Comparison of ENCODE assay signal across 22 mouse cellular contexts in the genomic region with DNA sequence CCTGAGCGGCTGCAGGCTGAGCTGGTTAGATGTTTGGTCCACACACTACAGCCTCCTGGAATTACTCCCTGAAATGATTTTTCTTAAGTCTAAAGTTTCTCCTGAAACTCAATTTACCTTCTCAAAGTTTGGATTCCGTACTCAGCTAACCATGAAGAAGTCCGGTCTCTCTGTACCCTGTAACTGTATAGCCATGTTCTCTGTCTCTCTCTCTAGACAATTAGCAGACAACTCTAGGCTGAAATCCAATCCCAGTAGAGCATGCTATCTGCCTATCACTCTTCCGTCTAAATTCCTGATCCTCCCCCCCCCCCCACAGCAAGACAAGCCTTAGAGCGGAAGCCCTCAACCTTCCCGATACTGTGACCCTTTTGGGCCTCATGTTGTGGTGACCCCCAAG. TPM values are rescaled to one million over a fixed set of nuclear protein-coding genes. Genes with fewer than 3 reads are reported as not detected.
DNase-seq lines count a peak whose midpoint lies in the region; ATAC-seq and TF ChIP-seq lines count a peak whose summit lies in the region.
"Had no signal": no experiment of that assay in that cellular context is flagged by ENCODE, and none has a peak within 500 bp of the region (broad histone marks: within the 10 kb centered on the region; RNA-seq: fewer than 3 reads in every experiment).

No protein-coding gene starts in this region.

- no peak overlapping the region for H3K9ac ChIP-seq in kidney, embryonic 14.5 days (ENCODE audit: low read depth, low read length)
- no peak overlapping the region for H3K9ac ChIP-seq in kidney, embryonic 15.5 days
- no peak overlapping the region for H3K9ac ChIP-seq in kidney, embryonic 16.5 days (replicated peaks; ENCODE audit: low read length)
- no peak overlapping the region for H3K9ac ChIP-seq in kidney, postnatal 0 days (ENCODE audit: low read depth, low read length)

- no peaks in the 10 kb centered on the region for H3K27me3 ChIP-seq in kidney, embryonic 14.5 days (ENCODE audit: control insufficient read depth, insufficient read depth, low read length)
- H3K27me3 ChIP-seq in kidney, embryonic 15.5 days, result no peaks in the 10 kb centered on the region
- H3K27me3 ChIP-seq in kidney, embryonic 16.5 days (ENCODE audit: insufficient read depth, low read length), result no peaks in the 10 kb centered on the region
- H3K27me3 ChIP-seq in kidney, postnatal 0 days (ENCODE audit: insufficient read depth, low read length), result no peaks in the 10 kb centered on the region
- H3K27me3 ChIP-seq: CH12.LX, Patski had no signal

- H3K27ac ChIP-seq in kidney, embryonic 14.5 days (ENCODE audit: low read depth, low read length), result no peak overlapping the region
- H3K27ac ChIP-seq in kidney, embryonic 15.5 days, result no peak overlapping the region
- no peak overlapping the region for H3K27ac ChIP-seq in kidney, embryonic 16.5 days (ENCODE audit: low read length)
- no peak overlapping the region for H3K27ac ChIP-seq in kidney, postnatal 0 days

- 48% methylated on average over 6 of the region's 6 CpGs for WGBS in kidney, embryonic 14.5 days
- 55% methylated on average over 6 of the region's 6 CpGs for WGBS in kidney, embryonic 15.5 days
- WGBS in kidney, embryonic 16.5 days, result 53% methylated on average over 6 of the region's 6 CpGs
- 58% methylated on average over 6 of the region's 6 CpGs for WGBS in kidney, postnatal 0 days

- no peaks in the 10 kb centered on the region for H3K36me3 ChIP-seq in kidney, embryonic 14.5 days (ENCODE audit: control insufficient read depth, insufficient read depth, low read length)
- no peaks in the 10 kb centered on the region for H3K36me3 ChIP-seq in kidney, embryonic 15.5 days
- no peaks in the 10 kb centered on the region for H3K36me3 ChIP-seq in kidney, embryonic 16.5 days (ENCODE audit: insufficient read depth, low read length)
- H3K36me3 ChIP-seq in kidney, postnatal 0 days (ENCODE audit: insufficient read depth, low read length), result no peaks in the 10 kb centered on the region
- H3K36me3 ChIP-seq: G1E had no signal

- H3K4me3 ChIP-seq in kidney, embryonic 14.5 days (ENCODE audit: low read length), result no peak overlapping the region
- no peak overlapping the region for H3K4me3 ChIP-seq in kidney, embryonic 15.5 days (replicated peaks)
- no peak overlapping the region for H3K4me3 ChIP-seq in kidney, embryonic 16.5 days (ENCODE audit: low read length)
- H3K4me3 ChIP-seq in kidney, postnatal 0 days (replicated peaks; ENCODE audit: low read depth, low read length), result no peak overlapping the region

- TF ChIP-seq CTCF in kidney, postnatal 0 days (IDR thresholded peaks at IDR 0.05; ENCODE audit: low read depth), result no peak

- H3K4me2 ChIP-seq in kidney, embryonic 14.5 days (replicated peaks; ENCODE audit: low read depth, low read length), result no peak overlapping the region
- no peak overlapping the region for H3K4me2 ChIP-seq in kidney, embryonic 15.5 days
- no peak overlapping the region for H3K4me2 ChIP-seq in kidney, embryonic 16.5 days (replicated peaks; ENCODE audit: low read depth, low read length)
- no peak overlapping the region for H3K4me2 ChIP-seq in kidney, postnatal 0 days (ENCODE audit: low read length)

- H3K9me3 ChIP-seq in kidney, embryonic 14.5 days (ENCODE audit: control insufficient read depth, low read length), result no peaks in the 10 kb centered on the region
- H3K9me3 ChIP-seq in kidney, embryonic 15.5 days (replicated peaks), result no peaks in the 10 kb centered on the region
- H3K9me3 ChIP-seq in kidney, embryonic 16.5 days (ENCODE audit: low read length), result no peaks in the 10 kb centered on the region
- H3K9me3 ChIP-seq in kidney, postnatal 0 days (replicated peaks; ENCODE audit: low read length), result no peaks in the 10 kb centered on the region
- H3K9me3 ChIP-seq: G1E had no signal

- peaks cover 2% of the 10 kb centered on the region; the same call in 1 of the 2 replicates for H3K4me1 ChIP-seq in kidney, embryonic 14.5 days (ENCODE audit: control insufficient read depth, insufficient read depth, low read length)
- H3K4me1 ChIP-seq in kidney, embryonic 15.5 days, result peaks cover 9% of the 10 kb centered on the region
- H3K4me1 ChIP-seq in kidney, embryonic 16.5 days (ENCODE audit: insufficient read depth, low read length), result peaks cover 5% of the 10 kb centered on the region; the same call in 1 of the 2 replicates
- H3K4me1 ChIP-seq in kidney, postnatal 0 days (replicated peaks; ENCODE audit: insufficient read depth, low read length), result no peaks in the 10 kb centered on the region; the same call in 1 of the 2 replicates

- ATAC-seq in kidney, embryonic 14.5 days (ENCODE audit: low FRiP score, low TSS enrichment), result peak; percentile 62
- ATAC-seq in kidney, embryonic 15.5 days (replicated peaks; ENCODE audit: low FRiP score), result peak; percentile 79
- ATAC-seq in kidney, embryonic 16.5 days (ENCODE audit: low FRiP score, low TSS enrichment), result peak; percentile 46; the same call in 1 of the 2 replicates
- no peak for ATAC-seq in kidney, postnatal 0 days (replicated peaks; ENCODE audit: low FRiP score, low read depth)
- ATAC-seq: activated CD4-positive, CD25-positive, alpha-beta regulatory T cell, adult 4 months; CD4-positive, CD25-positive, alpha-beta regulatory T cell, adult 4 months; Patski had no signal

- DNase-seq in kidney, postnatal 36 days, result no peak
- no peak for DNase-seq in kidney, postnatal 14 days
- no peak for DNase-seq in kidney, adult 8-10 months
- DNase-seq in kidney, postnatal 0 days (ENCODE audit: low spot score), result peak; percentile 67
- no peak for DNase-seq in kidney, postnatal 10 days
- DNase-seq: adrenal gland, adult 2 months; adrenal gland, adult 8-10 months; adrenal gland, postnatal 10 days; adrenal gland, postnatal 14 days; adrenal gland, postnatal 25 days; adrenal gland, postnatal 36 days; B cell, adult 2 months; cerebellum, adult 11 months; cerebellum, adult 11-12 months had no signal

RNA-seq across cellular contexts. Expression of a gene that starts 13.5 kb away (rescaled TPM):
- 27.6 and 34.5 TPM in 2 replicates for polyA plus RNA-seq in kidney, embryonic 14.5 days (2014; fragmentation: Nextera tagmentation; extraction: Ambion mirVana)
- 28.4 and 29.4 TPM in 2 replicates for polyA plus RNA-seq in kidney, embryonic 15.5 days (2015; fragmentation: Nextera tagmentation; extraction: Ambion mirVana)
- polyA plus RNA-seq in kidney, embryonic 16.5 days (2015; fragmentation: Nextera tagmentation; extraction: Ambion mirVana), result 27.3 and 30.4 TPM in 2 replicates
- polyA plus RNA-seq in kidney, postnatal 0 days (2015; fragmentation: Nextera tagmentation; extraction: Ambion mirVana), result 20.4 and 21.3 TPM in 2 replicates
